Mouse (Mus musculus) liver, embryonic 14.5 days (tissue): ENCODE measurements around the gene Hps1. TPM values are rescaled to one million over a fixed set of nuclear protein-coding genes. Genes with fewer than 3 reads are reported as not detected.

Experiments used
- ATAC-seq: fragments of 200-750 bp; cut with Nextera tagmentation; 2 replicates; pipeline ENCODE4 v1.8.0; 2017; ENCODE audit warnings: moderate number of reproducible peaks, mild to moderate bottlenecking, moderate library complexity; ENCODE audit not compliant: insufficient read depth
- DNase-seq, 3 experiments: peaks; one replicate each; pipeline ENCODE4 v3.0.0-alpha.2; 2012 to 2013; ENCODE audit warnings: low read depth in 3 of 3, low spot score in 3 of 3
- H3K27ac ChIP-seq: fragments of 300-500 bp; sonication (generic); 2 replicates; pipeline ENCODE4 v1.5.1; 2014; ENCODE audit warnings: moderate library complexity, mild to moderate bottlenecking, control low read depth, inconsistent platforms
- H3K27me3 ChIP-seq: fragments of 300-500 bp; sonication (generic); 2 replicates; pipeline ENCODE4 v1.6.1; 2014; ENCODE audit warnings: mild to moderate bottlenecking, low read length, moderate library complexity; ENCODE audit not compliant: control insufficient read depth, insufficient read depth
- H3K36me3 ChIP-seq: fragments of 300-500 bp; sonication (generic); replicated peaks from 2 replicates; pipeline ENCODE4 v1.6.1; 2014; ENCODE audit warnings: low read depth; ENCODE audit not compliant: control insufficient read depth, insufficient read depth
- H3K4me1 ChIP-seq, 2 experiments: fragments of 200-500 bp in 1 of 2; fragments of 300-500 bp in 1 of 2; sonication (generic) in 1 of 2; replicated peaks; 2 replicates each; pipeline ENCODE4 v1.6.1; 2012 to 2014; ENCODE audit warnings: antibody characterized with exemption in 1 of 2, inconsistent platforms in 1 of 2, low read length in 1 of 2; ENCODE audit not compliant: control insufficient read depth in 2 of 2, insufficient read depth in 2 of 2
- H3K4me2 ChIP-seq: fragments of 300-500 bp; sonication (generic); 2 replicates; pipeline ENCODE4 v1.6.1; 2014; ENCODE audit warnings: low read depth, mild to moderate bottlenecking, control low read depth, moderate library complexity
- H3K4me3 ChIP-seq, 2 experiments: fragments of 200-500 bp in 1 of 2; fragments of 300-500 bp in 1 of 2; sonication (generic) in 1 of 2; 2 replicates each; pipeline ENCODE4 v1.5.1; 2012 to 2014; ENCODE audit warnings: low read depth in 2 of 2, low read length in 2 of 2, mild to moderate bottlenecking in 2 of 2, control low read depth in 1 of 2, inconsistent platforms in 1 of 2, moderate library complexity in 1 of 2; ENCODE audit not compliant: insufficient read depth in 1 of 2
- H3K9ac ChIP-seq: fragments of 300-500 bp; sonication (generic); replicated peaks from 2 replicates; pipeline ENCODE4 v1.6.1; 2014; ENCODE audit warnings: mild to moderate bottlenecking, control low read depth, moderate library complexity
- H3K9me3 ChIP-seq: fragments of 300-500 bp; sonication (generic); 2 replicates; pipeline ENCODE4 v1.6.1; 2016; ENCODE audit warnings: low read length, mixed read lengths; ENCODE audit not compliant: control insufficient read depth
- CTCF ChIP-seq: IDR thresholded peaks from 2 replicates; pipeline ENCODE4 v1.5.1; 2016; ENCODE audit warnings: antibody characterized with exemption, low read depth, control low read depth
- EP300 ChIP-seq: IDR thresholded peaks from 2 replicates; pipeline ENCODE4 v1.6.1; 2016; ENCODE audit warnings: antibody characterized with exemption, low read depth
- WGBS: fragments of 180-500 bp; shearing (Covaris S2); extraction: QIAGEN DNeasy Blood & Tissue Kit; methylation state at CpG from one replicate; pipeline ENCODE4 v1.1.7; 2014; ENCODE audit not compliant: insufficient replicate concordance; 5-methylcytosine and 5-hydroxymethylcytosine counted together
- polyA plus RNA-seq, 2 experiments: library from polyadenylated mRNA; depleted of rRNA in 1 of 2; stranded (reverse) in 1 of 2; unstranded in 1 of 2; fragments of >200 nt; fragmentation: Nextera tagmentation in 1 of 2; extraction: Ambion mirVana in 1 of 2; gene quantifications; 2 replicates each; pipeline versions ENCODE4 v1.2.1 to v1.2.3; 2012 to 2014

The Hps1 gene
- polyA plus RNA-seq, 2 experiments, result 4.6 to 6.1 TPM

GRCm38 (mm10) chr19:42743261-42743660 is 36.5 kb downstream of the Hps1 start:
- H3K9ac ChIP-seq, result no peak overlapping the region
- H3K36me3 ChIP-seq, result no peaks in the 10 kb centered on the region
- H3K4me3 ChIP-seq, result no peak overlapping the region
- no peaks in the 10 kb centered on the region for H3K27me3 ChIP-seq
- peaks cover 14 to 42% of the 10 kb centered on the region in 2 experiments for H3K4me1 ChIP-seq
- DNase-seq (no peak), ATAC-seq (no peak)
- TF ChIP-seq EP300 (no peak), CTCF (no peak)
- H3K9me3 ChIP-seq, result no peaks in the 10 kb centered on the region
- H3K27ac ChIP-seq, result no peak overlapping the region
- WGBS, result 37% methylated on average over 16 of the region's 16 CpGs
- no peak overlapping the region for H3K4me2 ChIP-seq

- no peak overlapping the region for H3K27ac ChIP-seq
- WGBS, result 64% methylated on average over 14 of the region's 14 CpGs
- DNase-seq (no peak), ATAC-seq (no peak)
- no peak overlapping the region for H3K9ac ChIP-seq
- no peak overlapping the region for H3K4me2 ChIP-seq
- TF ChIP-seq CTCF (no peak), EP300 (no peak)
- no peaks in the 10 kb centered on the region for H3K9me3 ChIP-seq
- H3K36me3 ChIP-seq, result no peaks in the 10 kb centered on the region
- H3K4me1 ChIP-seq, result peaks cover 14 to 42% of the 10 kb centered on the region in 2 experiments
- H3K27me3 ChIP-seq, result no peaks in the 10 kb centered on the region
- H3K4me3 ChIP-seq, result no peak overlapping the region
These were observed 37.9 kb downstream of the Hps1 start for GRCm38 (mm10) chr19:42741884-42742283.

GRCm38 (mm10) chr19:42740163-42740899 is 39.4 kb downstream of the Hps1 start:
- Histone ChIP-seq H3K27me3 (no peaks in the 10 kb centered on the region), H3K4me3 (no peak overlapping the region), H3K36me3 (no peaks in the 10 kb centered on the region), H3K4me2 (no peak overlapping the region), H3K9me3 (no peaks in the 10 kb centered on the region), H3K4me1 (peaks cover 8 to 32% of the 10 kb centered on the region in 2 experiments), H3K9ac (no peak overlapping the region), H3K27ac (no peak overlapping the region)
- no peak for TF ChIP-seq EP300
- no peak for TF ChIP-seq CTCF
- ATAC-seq (no peak), DNase-seq (no peak)
- 56% methylated on average over 8 of the region's 8 CpGs for WGBS

- no peak for ATAC-seq
- 55% methylated on average over 6 of the region's 6 CpGs for WGBS
- Histone ChIP-seq H3K4me3 (no peak overlapping the region), H3K9me3 (no peaks in the 10 kb centered on the region), H3K27me3 (no peaks in the 10 kb centered on the region), H3K4me1 (peaks cover 4 to 26% of the 10 kb centered on the region in 2 experiments; a peak in 2 of 4 replicates), H3K27ac (no peak overlapping the region), H3K36me3 (no peaks in the 10 kb centered on the region), H3K9ac (no peak overlapping the region), H3K4me2 (no peak overlapping the region)
- no peak for TF ChIP-seq CTCF
- no peak for TF ChIP-seq EP300
- no peak for DNase-seq
These were observed 40.0 kb downstream of the Hps1 start for GRCm38 (mm10) chr19:42739734-42740133.

GRCm38 (mm10) chr19:42737753-42738152 is 42.0 kb downstream of the Hps1 start:
- no peak overlapping the region for H3K4me2 ChIP-seq
- ATAC-seq, result no peak
- H3K27ac ChIP-seq, result no peak overlapping the region
- H3K9ac ChIP-seq, result no peak overlapping the region
- H3K4me1 ChIP-seq, result peaks cover 0 to 12% of the 10 kb centered on the region in 2 experiments; a peak in 2 of 4 replicates
- H3K27me3 ChIP-seq, result no peaks in the 10 kb centered on the region
- no peaks in the 10 kb centered on the region for H3K9me3 ChIP-seq
- WGBS, result 47% methylated on average over 9 of the region's 9 CpGs
- DNase-seq, result no peak
- no peak overlapping the region for H3K4me3 ChIP-seq
- H3K36me3 ChIP-seq, result no peaks in the 10 kb centered on the region
- TF ChIP-seq EP300 (no peak), CTCF (no peak)
